Mouse (Mus musculus) heart, postnatal 0 days (tissue): Measurements from ENCODE around the gene Fam117a. TPM values are rescaled to one million over a fixed set of nuclear protein-coding genes. Genes with fewer than 3 reads are reported as not detected.

Source experiments
- ATAC-seq: fragments of 200-750 bp; cut with Nextera tagmentation; 2 replicates; pipeline ENCODE4 v1.8.0; 2017; ENCODE audit warnings: low read depth, moderate number of reproducible peaks, moderate library complexity; ENCODE audit not compliant: insufficient read depth
- DNase-seq: peaks from one replicate; pipeline ENCODE4 v3.0.0-alpha.2; 2016; ENCODE audit warnings: low spot score
- H3K27ac ChIP-seq: fragments of 300-500 bp; sonication (generic); 2 replicates; pipeline ENCODE4 v1.5.1; 2014; ENCODE audit warnings: low read depth, mild to moderate bottlenecking
- H3K27me3 ChIP-seq: fragments of 300-500 bp; sonication (generic); 2 replicates; pipeline ENCODE4 v1.6.1; 2014; ENCODE audit warnings: low read length, mixed read lengths; ENCODE audit not compliant: control insufficient read depth, insufficient read depth
- H3K36me3 ChIP-seq: fragments of 300-500 bp; sonication (generic); replicated peaks from 2 replicates; pipeline ENCODE4 v1.6.1; 2014; ENCODE audit warnings: low read length, mixed read lengths; ENCODE audit not compliant: control insufficient read depth, insufficient read depth
- H3K4me1 ChIP-seq: fragments of 300-500 bp; sonication (generic); 2 replicates; pipeline ENCODE4 v1.6.1; 2014; ENCODE audit warnings: antibody characterized with exemption; ENCODE audit not compliant: control insufficient read depth, insufficient read depth
- H3K4me2 ChIP-seq: fragments of 300-500 bp; sonication (generic); 2 replicates; pipeline ENCODE4 v1.6.1; 2014; ENCODE audit warnings: low read depth, mild to moderate bottlenecking, low read length, moderate library complexity
- H3K4me3 ChIP-seq: fragments of 300-500 bp; sonication (generic); 2 replicates; pipeline ENCODE4 v1.5.1; 2014; ENCODE audit warnings: low read depth, low read length
- H3K9ac ChIP-seq: fragments of 300-500 bp; sonication (generic); replicated peaks from 2 replicates; pipeline ENCODE4 v1.6.1; 2014; ENCODE audit warnings: low read depth, low read length, mixed read lengths
- H3K9me3 ChIP-seq: fragments of 300-500 bp; sonication (generic); replicated peaks from 2 replicates; pipeline ENCODE4 v1.6.1; 2016; ENCODE audit warnings: low read length; ENCODE audit not compliant: control insufficient read depth
- CTCF ChIP-seq: IDR thresholded peaks from 2 replicates; pipeline ENCODE4 v1.5.1; 2016; ENCODE audit warnings: antibody characterized with exemption, control low read depth, low read depth
- EP300 ChIP-seq: IDR thresholded peaks from 2 replicates; pipeline ENCODE4 v1.6.1; 2016; ENCODE audit warnings: antibody characterized with exemption, low read depth
- WGBS: fragments of 180-500 bp; shearing (Covaris S2); extraction: QIAGEN DNeasy Blood & Tissue Kit; methylation state at CpG from one replicate; pipeline ENCODE4 v1.1.7; 2014; 5-methylcytosine and 5-hydroxymethylcytosine counted together
- polyA plus RNA-seq: library from polyadenylated mRNA; unstranded; fragments of >200 nt; fragmentation: Nextera tagmentation; extraction: Ambion mirVana; gene quantifications from 2 replicates; pipeline ENCODE4 v1.2.1, GENCODE M21; 2015
- total RNA-seq: library from RNA; depleted of rRNA; stranded (reverse); fragments of >200 nt; gene quantifications from 2 replicates; pipeline ENCODE4 v1.2.3, GENCODE M21; 2014; ENCODE audit warnings: low replicate concordance

Gene Fam117a
- total and polyA plus RNA-seq, 2 experiments from 2014 or later, result 3.9 to 5.6 TPM

- no peak overlapping the region for H3K4me2 ChIP-seq
- no peak overlapping the region for H3K27ac ChIP-seq
- H3K9ac ChIP-seq, result no peak overlapping the region
- H3K27me3 ChIP-seq, result no peaks in the 10 kb centered on the region
- 79% methylated on average over 10 of the region's 10 CpGs for WGBS
- no peak overlapping the region for H3K4me3 ChIP-seq
- TF ChIP-seq EP300 (no peak), CTCF (no peak)
- ATAC-seq (no peak), DNase-seq (no peak)
- H3K9me3 ChIP-seq, result no peaks in the 10 kb centered on the region
- H3K4me1 ChIP-seq, result no peaks in the 10 kb centered on the region
- H3K36me3 ChIP-seq, result no peaks in the 10 kb centered on the region
Observed at GRCm38 (mm10) chr11:95409450-95410112, 72.8 kb downstream of the Fam117a start.

- Histone ChIP-seq H3K27ac (no peak overlapping the region), H3K36me3 (no peaks in the 10 kb centered on the region), H3K9me3 (no peaks in the 10 kb centered on the region), H3K4me2 (no peak overlapping the region), H3K4me1 (peaks cover 11% of the 10 kb centered on the region), H3K4me3 (no peak overlapping the region), H3K9ac (no peak overlapping the region), H3K27me3 (no peaks in the 10 kb centered on the region)
- ATAC-seq (no peak), DNase-seq (no peak)
- WGBS, result 69% methylated on average over 6 of the region's 6 CpGs
- TF ChIP-seq CTCF, result no peak
- no peak for TF ChIP-seq EP300
Observed at GRCm38 (mm10) chr11:95411453-95412013, 74.7 kb downstream of the Fam117a start.

- Histone ChIP-seq H3K4me3 (no peak overlapping the region), H3K9ac (no peak overlapping the region), H3K4me1 (peaks cover 11% of the 10 kb centered on the region), H3K4me2 (no peak overlapping the region), H3K9me3 (no peaks in the 10 kb centered on the region), H3K36me3 (no peaks in the 10 kb centered on the region), H3K27ac (no peak overlapping the region), H3K27me3 (no peaks in the 10 kb centered on the region)
- WGBS, result 91% methylated on average over 3 of the region's 3 CpGs
- ATAC-seq, result no peak
- DNase-seq, result no peak
- no peak for TF ChIP-seq EP300
- no peak for TF ChIP-seq CTCF
Observed at GRCm38 (mm10) chr11:95412615-95413014, 75.8 kb downstream of the Fam117a start.

- WGBS, result 3% methylated on average over 50 of the region's 58 CpGs
- Histone ChIP-seq H3K4me3 (peak within 1 kb of the TSS; percentile 67), H3K27me3 (no peaks in the 10 kb centered on the region), H3K9me3 (no peaks in the 10 kb centered on the region), H3K27ac (peak within 1 kb of the TSS; percentile 96), H3K9ac (peak within 1 kb of the TSS; percentile 67), H3K36me3 (no peaks in the 10 kb centered on the region), H3K4me1 (peaks cover 11% of the 10 kb centered on the region), H3K4me2 (peak within 1 kb of the TSS; percentile 68)
- peak; percentile 85 for ATAC-seq
- peak; percentile 93 for DNase-seq
- TF ChIP-seq EP300, result no peak
- TF ChIP-seq CTCF, result peak; percentile 7; the same call in 1 of the 2 replicates
Observed at GRCm38 (mm10) chr11:95413641-95414535, 77.1 kb downstream of the Fam117a start, which contains the start of gene Spop. TSS of gene Spop (plus strand) at chr11:95414080.

GRCm38 (mm10) chr11:95414536-95415161, 77.8 kb downstream of the Fam117a start:
- under 1% methylated on average over 28 of the region's 28 CpGs for WGBS
- peak overlapping the region; percentile 68 for H3K4me2 ChIP-seq
- peak; percentile 60 for TF ChIP-seq CTCF
- no peak for TF ChIP-seq EP300

More at GRCm38 (mm10) chr11:95414536-95415161, 77.8 kb downstream of the Fam117a start:
- H3K4me3 ChIP-seq, result peak overlapping the region; percentile 67
- no peaks in the 10 kb centered on the region for H3K36me3 ChIP-seq
- no peaks in the 10 kb centered on the region for H3K9me3 ChIP-seq
- no peaks in the 10 kb centered on the region for H3K27me3 ChIP-seq
- DNase-seq (peak; percentile 98), ATAC-seq (peak; percentile 87)
- peaks cover 11% of the 10 kb centered on the region for H3K4me1 ChIP-seq
- peak overlapping the region; percentile 67 for H3K9ac ChIP-seq
- peak overlapping the region; percentile 96 for H3K27ac ChIP-seq
